Mouse (Mus musculus) stomach, embryonic 15.5 days (tissue): ENCODE measurements around the gene Pycr2. TPM values are rescaled to one million over a fixed set of nuclear protein-coding genes. Genes with fewer than 3 reads are reported as not detected.

Source experiments
- ATAC-seq: fragments of 200-750 bp; cut with Nextera tagmentation; 2 replicates; pipeline ENCODE4 v1.8.0; 2017; ENCODE audit warnings: low read depth, moderate number of reproducible peaks, moderate TSS enrichment; ENCODE audit not compliant: insufficient read depth, low FRiP score
- H3K27ac ChIP-seq: fragments of 300-500 bp; sonication (generic); 2 replicates; pipeline ENCODE4 v1.5.1; 2015; ENCODE audit warnings: mild to moderate bottlenecking, inconsistent platforms
- H3K27me3 ChIP-seq: fragments of 300-500 bp; sonication (generic); replicated peaks from 2 replicates; pipeline ENCODE4 v1.6.1; 2015; ENCODE audit warnings: inconsistent platforms
- H3K36me3 ChIP-seq: fragments of 300-500 bp; sonication (generic); 2 replicates; pipeline ENCODE4 v1.6.1; 2015; ENCODE audit warnings: inconsistent platforms
- H3K4me1 ChIP-seq: fragments of 300-500 bp; sonication (generic); 2 replicates; pipeline ENCODE4 v1.6.1; 2015; ENCODE audit warnings: inconsistent platforms
- H3K4me2 ChIP-seq: fragments of 300-500 bp; sonication (generic); 2 replicates; pipeline ENCODE4 v1.6.1; 2015; ENCODE audit warnings: mild to moderate bottlenecking, inconsistent platforms
- H3K4me3 ChIP-seq: fragments of 300-500 bp; sonication (generic); replicated peaks from 2 replicates; pipeline ENCODE4 v1.5.1; 2015; ENCODE audit warnings: inconsistent platforms
- H3K9ac ChIP-seq: fragments of 300-500 bp; sonication (generic); 2 replicates; pipeline ENCODE4 v1.6.1; 2015; ENCODE audit warnings: inconsistent platforms
- H3K9me3 ChIP-seq: fragments of 300-500 bp; sonication (generic); 2 replicates; pipeline ENCODE4 v1.6.1; 2016; ENCODE audit warnings: inconsistent platforms
- WGBS: fragments of 180-500 bp; shearing (Covaris S2); methylation state at CpG from one replicate; pipeline ENCODE4 v1.1.7; 2015; 5-methylcytosine and 5-hydroxymethylcytosine counted together
- polyA plus RNA-seq: library from polyadenylated mRNA; unstranded; fragments of >200 nt; fragmentation: Nextera tagmentation; extraction: Ambion mirVana; gene quantifications from 2 replicates; pipeline ENCODE4 v1.2.1, GENCODE M21; 2015

The Pycr2 gene
- polyA plus RNA-seq, 1 experiment from 2014 or later = 101 TPM

GRCm38 (mm10) chr1:180943896-180944295 is 39.8 kb downstream of the Pycr2 start:
- WGBS = 63% methylated on average over 1 of the region's 1 CpGs
- Histone ChIP-seq H3K27ac (peak overlapping the region; percentile 88), H3K4me2 (peak overlapping the region; percentile 85; the same call in 1 of the 2 replicates), H3K4me1 (peaks cover 48% of the 10 kb centered on the region), H3K36me3 (peaks cover 4% of the 10 kb centered on the region; the same call in 1 of the 2 replicates), H3K4me3 (no peak overlapping the region), H3K9ac (no peak overlapping the region), H3K9me3 (no peaks in the 10 kb centered on the region), H3K27me3 (no peaks in the 10 kb centered on the region)
- ATAC-seq = no peak

GRCm38 (mm10) chr1:180944553-180944952 is 40.5 kb downstream of the Pycr2 start:
- Histone ChIP-seq H3K4me3 (no peak overlapping the region), H3K4me1 (peaks cover 48% of the 10 kb centered on the region), H3K27ac (peak overlapping the region; percentile 88), H3K36me3 (peaks cover 5% of the 10 kb centered on the region), H3K9ac (no peak overlapping the region), H3K9me3 (no peaks in the 10 kb centered on the region), H3K27me3 (no peaks in the 10 kb centered on the region), H3K4me2 (peak overlapping the region; percentile 47; the same call in 1 of the 2 replicates)
- 79% methylated on average over 4 of the region's 4 CpGs for WGBS
- no peak for ATAC-seq

GRCm38 (mm10) chr1:180945001-180945980 is 41.2 kb downstream of the Pycr2 start:
- peak; percentile 86 for ATAC-seq
- Histone ChIP-seq H3K4me1 (peaks cover 48% of the 10 kb centered on the region), H3K9ac (no peak overlapping the region), H3K4me3 (peak overlapping the region; percentile 10), H3K27ac (peak overlapping the region; percentile 88), H3K27me3 (no peaks in the 10 kb centered on the region), H3K9me3 (no peaks in the 10 kb centered on the region), H3K36me3 (peaks cover 9% of the 10 kb centered on the region), H3K4me2 (peak overlapping the region; percentile 47)
- 21% methylated on average over 20 of the region's 20 CpGs for WGBS

- Histone ChIP-seq H3K4me3 (no peak overlapping the region), H3K27me3 (no peaks in the 10 kb centered on the region), H3K9me3 (no peaks in the 10 kb centered on the region), H3K27ac (no peak overlapping the region), H3K4me2 (peak overlapping the region; percentile 47; the same call in 1 of the 2 replicates), H3K9ac (no peak overlapping the region), H3K4me1 (peaks cover 43% of the 10 kb centered on the region), H3K36me3 (peaks cover 9% of the 10 kb centered on the region)
- WGBS = 78% methylated on average over 6 of the region's 6 CpGs
- no peak for ATAC-seq
Measured at GRCm38 (mm10) chr1:180946448-180946847, 42.4 kb downstream of the Pycr2 start.

GRCm38 (mm10) chr1:180952085-180952746 is 48.1 kb downstream of the Pycr2 start:
- peak overlapping the region; percentile 82 for H3K27ac ChIP-seq

GRCm38 (mm10) chr1:180952808-180953207 is 48.7 kb downstream of the Pycr2 start:
- Histone ChIP-seq H3K4me1 (0 out of 2 replicates have a peak, but pooled peaks cover 3% of the 10 kb centered on the region), H3K36me3 (peaks cover 20% of the 10 kb centered on the region), H3K27me3 (no peaks in the 10 kb centered on the region), H3K9ac (no peak overlapping the region), H3K4me2 (no peak overlapping the region), H3K4me3 (no peak overlapping the region), H3K9me3 (no peaks in the 10 kb centered on the region), H3K27ac (peak overlapping the region; percentile 82)
- WGBS = 73% methylated on average over 5 of the region's 5 CpGs
- no peak; the same call in 1 of the 2 replicates for ATAC-seq

More at GRCm38 (mm10) chr1:180952085-180952746, 48.1 kb downstream of the Pycr2 start:
- 48% methylated on average over 6 of the region's 6 CpGs for WGBS
- Histone ChIP-seq H3K4me3 (no peak overlapping the region), H3K36me3 (peaks cover 20% of the 10 kb centered on the region), H3K27me3 (no peaks in the 10 kb centered on the region), H3K9ac (no peak overlapping the region), H3K4me2 (no peak overlapping the region), H3K9me3 (no peaks in the 10 kb centered on the region), H3K4me1 (peaks cover 3% of the 10 kb centered on the region; the same call in 1 of the 2 replicates)
- peak; percentile 93 for ATAC-seq

- peaks cover 11% of the 10 kb centered on the region for H3K36me3 ChIP-seq
- WGBS = 92% methylated on average over 8 of the region's 8 CpGs
- no peaks in the 10 kb centered on the region for H3K27me3 ChIP-seq
- 0 out of 2 replicates have a peak, but pooled peaks cover 3% of the 10 kb centered on the region for H3K4me1 ChIP-seq
- no peak overlapping the region for H3K9ac ChIP-seq
- no peaks in the 10 kb centered on the region for H3K9me3 ChIP-seq
- H3K27ac ChIP-seq = no peak overlapping the region
- no peak overlapping the region for H3K4me2 ChIP-seq
- H3K4me3 ChIP-seq = no peak overlapping the region
- ATAC-seq = no peak
Measured at GRCm38 (mm10) chr1:180956401-180956800, 52.3 kb downstream of the Pycr2 start.

GRCm38 (mm10) chr1:180956973-180957381 is 52.9 kb downstream of the Pycr2 start:
- no peak overlapping the region for H3K4me3 ChIP-seq
- no peak overlapping the region for H3K9ac ChIP-seq
- ATAC-seq = peak; percentile 20; the same call in 1 of the 2 replicates
- no peaks in the 10 kb centered on the region for H3K27me3 ChIP-seq
- no peak overlapping the region for H3K4me2 ChIP-seq
- H3K36me3 ChIP-seq = peaks cover 11% of the 10 kb centered on the region
- 0 out of 2 replicates have a peak, but pooled peaks cover 3% of the 10 kb centered on the region for H3K4me1 ChIP-seq
- H3K27ac ChIP-seq = no peak overlapping the region
- H3K9me3 ChIP-seq = no peaks in the 10 kb centered on the region
- WGBS = 66% methylated on average over 8 of the region's 8 CpGs

Other genes starting within 250 kb of the Pycr2 start
- 0.28 TPM in 2 replicates for gene Mixl1, start 207.3 kb upstream of the Pycr2 start, polyA plus RNA-seq
- 23.7 and 23.9 TPM in 2 replicates for gene Acbd3, start 178.2 kb upstream of the Pycr2 start, polyA plus RNA-seq
- 1,924 and 2,089 TPM in 2 replicates for gene H3f3a, start 90.3 kb upstream of the Pycr2 start, polyA plus RNA-seq
- gene Sde2, start 53.2 kb upstream of the Pycr2 start, polyA plus RNA-seq = 30.7 and 34.4 TPM in 2 replicates
- gene Lefty2, start 11.2 kb upstream of the Pycr2 start, polyA plus RNA-seq = not detected in 2 replicates
- 3.2 and 3.7 TPM in 2 replicates for gene Lefty1, start 30.7 kb downstream of the Pycr2 start, polyA plus RNA-seq
- 20.9 and 23.0 TPM in 2 replicates for gene Tmem63a, start 38.1 kb downstream of the Pycr2 start, polyA plus RNA-seq
- 9.5 and 10.5 TPM in 2 replicates for gene Ephx1, start 116.6 kb downstream of the Pycr2 start, polyA plus RNA-seq
- gene 9130409I23Rik, start 146.9 kb downstream of the Pycr2 start, polyA plus RNA-seq = not detected in 2 replicates
- 26.4 and 27.9 TPM in 2 replicates for gene Nvl, start 239.9 kb downstream of the Pycr2 start, polyA plus RNA-seq
- 120 and 125 TPM in 2 replicates for gene Cnih4, start 240.4 kb downstream of the Pycr2 start, polyA plus RNA-seq